Mouse (Mus musculus) CH12.LX (cell line): ENCODE results near the gene Dhdds. TPM values are rescaled to one million over a fixed set of nuclear protein-coding genes. Genes with fewer than 3 reads are reported as not detected.

ENCODE experiments used
- DNase-seq: peaks from one replicate; pipeline ENCODE4 v3.0.0-alpha.2; 2013; ENCODE audit errors: extremely low read depth
- H3K27ac ChIP-seq: 2 replicates; pipeline ENCODE4 v1.5.1; 2012; ENCODE audit warnings: low read depth, mild to moderate bottlenecking, control low read depth, moderate library complexity; ENCODE audit not compliant: insufficient read depth
- H3K27me3 ChIP-seq: replicated peaks from 2 replicates; pipeline ENCODE3; 2012; ENCODE audit warnings: inconsistent platforms
- H3K36me3 ChIP-seq, 2 experiments: replicated peaks in 1 of 2; 2 replicates each; pipeline versions ENCODE3 to v1.6.1; 2012; ENCODE audit warnings: inconsistent platforms in 1 of 2, low read length in 1 of 2, mild to moderate bottlenecking in 1 of 2, mixed read lengths in 1 of 2, moderate library complexity in 1 of 2; ENCODE audit not compliant: control insufficient read depth in 1 of 2, insufficient read depth in 1 of 2
- H3K4me1 ChIP-seq, 2 experiments: 2 replicates each; pipeline ENCODE4 v1.6.1; 2012; ENCODE audit warnings: inconsistent platforms in 1 of 2, moderate library complexity in 1 of 2; ENCODE audit not compliant: insufficient read depth in 2 of 2, control insufficient read depth in 1 of 2
- H3K4me2 ChIP-seq: 2 replicates; pipeline ENCODE4 v1.6.1; 2012; ENCODE audit warnings: low read depth, mild to moderate bottlenecking, control low read depth; ENCODE audit not compliant: poor library complexity, insufficient read depth, severe bottlenecking
- H3K4me3 ChIP-seq, 3 experiments: fragments of 150-350 bp in 1 of 3; sonication (generic) in 1 of 3; replicated peaks in 1 of 3; 2 replicates each; pipeline versions ENCODE3 to v1.5.1; 2011 to 2012; ENCODE audit warnings: low read depth in 2 of 3, low read length in 2 of 3, mild to moderate bottlenecking in 2 of 3, moderate library complexity in 2 of 3, control low read depth in 1 of 3, improper control_type of control experiment in 1 of 3, inconsistent platforms in 1 of 3, mixed read lengths in 1 of 3; ENCODE audit not compliant: poor library complexity in 1 of 3
- H3K79me2 ChIP-seq: replicated peaks from 2 replicates; pipeline ENCODE4 v1.6.1; 2012; ENCODE audit warnings: mild to moderate bottlenecking, moderate library complexity; ENCODE audit not compliant: control insufficient read depth, poor library complexity, insufficient read depth, severe bottlenecking; ENCODE audit errors: extremely low read depth
- H3K9ac ChIP-seq: 2 replicates; pipeline ENCODE4 v1.6.1; 2012; ENCODE audit warnings: low read depth, mild to moderate bottlenecking, control low read depth, moderate library complexity; ENCODE audit not compliant: insufficient read depth
- H3K9me3 ChIP-seq: replicated peaks from 2 replicates; pipeline ENCODE3; 2012; ENCODE audit warnings: low read length, inconsistent platforms, mixed read lengths
- BHLHE40 ChIP-seq: IDR thresholded peaks from 2 replicates; pipeline ENCODE4 v1.6.1; 2011; ENCODE audit warnings: mild to moderate bottlenecking, low read depth, low read length, improper control_type of control experiment
- CHD2 ChIP-seq: IDR thresholded peaks from 2 replicates; pipeline ENCODE4 v1.6.1; 2011; ENCODE audit warnings: low read length, improper control_type of control experiment
- CTCF ChIP-seq, 2 experiments: IDR thresholded peaks in 1 of 2; conservative IDR thresholded peaks in 1 of 2; 2 replicates each; pipeline ENCODE4 v1.5.1; 2011 to 2012; ENCODE audit warnings: low read depth in 2 of 2, low read length in 2 of 2, improper control_type of control experiment in 1 of 2, inconsistent platforms in 1 of 2, mild to moderate bottlenecking in 1 of 2, moderate library complexity in 1 of 2
- ELF1 ChIP-seq: IDR thresholded peaks from 2 replicates; pipeline ENCODE4 v1.6.1; 2014; ENCODE audit warnings: low read depth, mild to moderate bottlenecking, inconsistent platforms, low read length, improper control_type of control experiment
- GABPA ChIP-seq: IDR thresholded peaks from 2 replicates; pipeline ENCODE4 v1.6.1; 2012; ENCODE audit warnings: low read depth, low read length, improper control_type of control experiment, inconsistent platforms; ENCODE audit not compliant: insufficient replicate concordance
- JUN ChIP-seq: IDR thresholded peaks from 2 replicates; pipeline ENCODE4 v1.6.1; 2011; ENCODE audit warnings: low read depth, mild to moderate bottlenecking, low read length, improper control_type of control experiment, moderate library complexity; ENCODE audit not compliant: insufficient read depth
- KAT2A ChIP-seq: IDR thresholded peaks from 2 replicates; pipeline ENCODE4 v1.6.1; 2012; ENCODE audit warnings: low read length, improper control_type of control experiment, inconsistent platforms; ENCODE audit not compliant: insufficient replicate concordance
- MAX ChIP-seq: IDR thresholded peaks from 2 replicates; pipeline ENCODE4 v1.6.1; 2011; ENCODE audit warnings: low read length, improper control_type of control experiment
- MEF2A ChIP-seq: IDR thresholded peaks from 2 replicates; pipeline ENCODE4 v1.6.1; 2014; ENCODE audit warnings: low read depth, mild to moderate bottlenecking, inconsistent platforms, low read length, improper control_type of control experiment, borderline replicate concordance
- MXI1 ChIP-seq: IDR thresholded peaks from 2 replicates; pipeline ENCODE4 v1.6.1; 2011; ENCODE audit warnings: mild to moderate bottlenecking, low read depth, low read length, improper control_type of control experiment
- MYC ChIP-seq: IDR thresholded peaks from 2 replicates; pipeline ENCODE4 v1.6.1; 2011; ENCODE audit warnings: low read depth, mild to moderate bottlenecking, improper control_type of control experiment, low read length
- NRF1 ChIP-seq: IDR thresholded peaks from 2 replicates; pipeline ENCODE4 v1.6.1; 2014; ENCODE audit warnings: low read depth, mild to moderate bottlenecking, inconsistent platforms, low read length, improper control_type of control experiment, moderate library complexity
- POLR2A ChIP-seq: IDR thresholded peaks from 2 replicates; pipeline ENCODE4 v1.6.1; 2011; ENCODE audit warnings: low read depth, mild to moderate bottlenecking, improper control_type of control experiment, low read length
- POLR2AphosphoS2 ChIP-seq: IDR thresholded peaks from 2 replicates; pipeline ENCODE4 v1.6.1; 2011; ENCODE audit warnings: low read depth, low read length, improper control_type of control experiment
- SIN3A ChIP-seq: IDR thresholded peaks from 2 replicates; pipeline ENCODE4 v1.6.1; 2012; ENCODE audit warnings: low read length, improper control_type of control experiment, inconsistent platforms
- TBP ChIP-seq: conservative IDR thresholded peaks from 2 replicates; pipeline ENCODE4 v1.6.1; 2011; ENCODE audit warnings: low read depth, low read length, improper control_type of control experiment
- TCF12 ChIP-seq: IDR thresholded peaks from 2 replicates; pipeline ENCODE4 v1.6.1; 2014; ENCODE audit warnings: low read depth, mild to moderate bottlenecking, inconsistent platforms, low read length, improper control_type of control experiment
- dilution Hi-C: fragments of 300-500 bp; cut with MboI; formaldehyde crosslinking; loops from 2 replicates; pipeline ENCODE4 v1.14.3; 2020; ENCODE audit warnings: low sequenced_read_pairs; ENCODE audit not compliant: extremely low pct_unique_long_range_greater_than_20kb, extremely low pct_ligation_motif_present
- in situ Hi-C: fragments of 300-500 bp; cut with MboI; formaldehyde crosslinking; loops from 3 replicates; pipeline ENCODE4 v1.14.3; 2019; ENCODE audit warnings: low sequenced_read_pairs, low pct_ligation_motif_present, low pct_unique_long_range_greater_than_20kb, mixed read lengths
- polyA plus RNA-seq: library from polyadenylated mRNA; unstranded; fragments of >175 nt; gene quantifications from 2 replicates; pipeline ENCODE4 v1.2.1, GENCODE M21; 2012; ENCODE audit warnings: low read depth; ENCODE audit not compliant: insufficient read length
- total RNA-seq, 2 experiments: library from RNA; depleted of rRNA; stranded (reverse); fragments of 300-350 nt in 1 of 2; fragments of >200 nt in 1 of 2; gene quantifications; 2 replicates each; pipeline ENCODE4 v1.2.3; 2012 to 2014

Dhdds gene
- total and polyA plus RNA-seq, 3 experiments: 12.9 to 33.1 (median 29.4) TPM

GRCm38 (mm10) chr4:134025802-134026201 lies 25.1 kb upstream of the Dhdds start:
- Histone ChIP-seq H3K9me3 (peaks cover 8% of the 10 kb centered on the region), H3K36me3 (no peaks in the 10 kb centered on the region), H3K4me3 (no peak overlapping the region), H3K27ac (no peak overlapping the region), H3K27me3 (peaks cover 7% of the 10 kb centered on the region), H3K4me1 (no peaks in the 10 kb centered on the region), H3K4me2 (no peak overlapping the region), H3K9ac (no peak overlapping the region), H3K79me2 (no peaks in the 10 kb centered on the region)
- in situ Hi-C loops (no loop called here), dilution Hi-C loops (no loop called here)
- TF ChIP-seq POLR2A (no peak), MEF2A (no peak), CHD2 (no peak), ELF1 (no peak), BHLHE40 (no peak), KAT2A (no peak), CTCF (conservative IDR thresholded peaks at IDR 0.05 in 1 of 2, IDR thresholded peaks at IDR 0.05 in 1 of 2; ENCODE audit: low read depth in 2 of 2, low read length in 2 of 2) (no peak), POLR2AphosphoS2 (no peak), NRF1 (no peak), JUN (no peak)
- DNase-seq: no peak

- dilution Hi-C loops: no loop called here
- H3K9ac ChIP-seq: no peak overlapping the region
- no peaks in the 10 kb centered on the region for H3K4me1 ChIP-seq
- H3K27me3 ChIP-seq: peaks cover 12% of the 10 kb centered on the region
- no peak overlapping the region for H3K4me2 ChIP-seq
- H3K36me3 ChIP-seq: no peaks in the 10 kb centered on the region
- in situ Hi-C loops: no loop called here
- no peak for TF ChIP-seq GABPA
- peak; percentile 100 for TF ChIP-seq SIN3A
- no peak for TF ChIP-seq TCF12
- TF ChIP-seq MAX: no peak
- TF ChIP-seq MYC: no peak
- no peak for TF ChIP-seq TBP
- TF ChIP-seq MXI1: peak; percentile 98
- no peak for TF ChIP-seq KAT2A
- TF ChIP-seq BHLHE40: no peak
- no peaks in the 10 kb centered on the region for H3K79me2 ChIP-seq
- H3K4me3 ChIP-seq: no peak overlapping the region
- H3K9me3 ChIP-seq: peaks cover 15% of the 10 kb centered on the region
- DNase-seq: peak; percentile 26
- H3K27ac ChIP-seq: no peak overlapping the region
These were observed 19.9 kb upstream of the Dhdds start for GRCm38 (mm10) chr4:134020621-134021020.
